Mouse (Mus musculus): ENCODE results near the gene Ston2.

Ston2 gene

GRCm38 (mm10) chr12:91791822-91792221 is 3.6 kb upstream of the Ston2 start:
- peak; percentile 71 for DNase-seq (ENCODE audit: low read depth, low spot score)

- peak; percentile 75 for DNase-seq (ENCODE audit: low read depth, low spot score)
These were observed 1.6 kb upstream of the Ston2 start for GRCm38 (mm10) chr12:91789801-91790200.

GRCm38 (mm10) chr12:91788446-91788845 is 259 bp upstream of the Ston2 start:
- DNase-seq (ENCODE audit: low read depth, low spot score): peak; percentile 61

GRCm38 (mm10) chr12:91786355-91786754 is 1.8 kb downstream of the Ston2 start:
- no peak for DNase-seq (ENCODE audit: low read depth, low spot score)

GRCm38 (mm10) chr12:91781432-91781831 is 6.8 kb downstream of the Ston2 start:
- no peak for DNase-seq (ENCODE audit: low read depth, low spot score)

- DNase-seq (ENCODE audit: low read depth, low spot score): no peak
These were observed 7.7 kb downstream of the Ston2 start for GRCm38 (mm10) chr12:91780531-91780930.

- DNase-seq (ENCODE audit: low read depth, low spot score): no peak
These were observed 9.2 kb downstream of the Ston2 start for GRCm38 (mm10) chr12:91779004-91779365.

GRCm38 (mm10) chr12:91778211-91779003 is 9.8 kb downstream of the Ston2 start:
- DNase-seq (ENCODE audit: low read depth, low spot score): no peak

- no peak for DNase-seq (ENCODE audit: low read depth, low spot score)
These were observed 11.8 kb downstream of the Ston2 start for GRCm38 (mm10) chr12:91776342-91776741.

- DNase-seq (ENCODE audit: low read depth, low spot score): no peak
These were observed 13.3 kb downstream of the Ston2 start for GRCm38 (mm10) chr12:91774811-91775284.

- no peak for DNase-seq (ENCODE audit: low read depth, low spot score)
These were observed 19.3 kb downstream of the Ston2 start for GRCm38 (mm10) chr12:91768871-91769270.

GRCm38 (mm10) chr12:91768176-91768575 is 20.0 kb downstream of the Ston2 start:
- DNase-seq (ENCODE audit: low read depth, low spot score): no peak

GRCm38 (mm10) chr12:91766338-91767107 is 21.7 kb downstream of the Ston2 start:
- peak; percentile 69 for DNase-seq (ENCODE audit: low read depth, low spot score)

GRCm38 (mm10) chr12:91765504-91765903 is 22.7 kb downstream of the Ston2 start:
- peak; percentile 86 for DNase-seq (ENCODE audit: low read depth, low spot score)

- DNase-seq (ENCODE audit: low read depth, low spot score): no peak
These were observed 23.1 kb downstream of the Ston2 start for GRCm38 (mm10) chr12:91765054-91765453.

GRCm38 (mm10) chr12:91764471-91764870 is 23.7 kb downstream of the Ston2 start:
- DNase-seq (ENCODE audit: low read depth, low spot score): peak; percentile 10

- DNase-seq (ENCODE audit: low read depth, low spot score): no peak
These were observed 28.4 kb downstream of the Ston2 start for GRCm38 (mm10) chr12:91759836-91760235.

GRCm38 (mm10) chr12:91757854-91758562 is 30.2 kb downstream of the Ston2 start:
- no peak for DNase-seq (ENCODE audit: low read depth, low spot score)

- peak; percentile 83 for DNase-seq (ENCODE audit: low read depth, low spot score)
These were observed 31.5 kb downstream of the Ston2 start for GRCm38 (mm10) chr12:91756562-91757166.

GRCm38 (mm10) chr12:91754606-91755005 is 33.6 kb downstream of the Ston2 start:
- no peak for DNase-seq (ENCODE audit: low read depth, low spot score)

- no peak for DNase-seq (ENCODE audit: low read depth, low spot score)
These were observed 35.5 kb downstream of the Ston2 start for GRCm38 (mm10) chr12:91752711-91753110.

Measured in A20 (cell line).